Mouse (Mus musculus): ENCODE results near the gene Pdcd1lg2. TPM values are rescaled to one million over a fixed set of nuclear protein-coding genes. Genes with fewer than 3 reads are reported as not detected.
A peak's percentile ranks its signal among the peaks of the same experiment; 100 is the strongest.

The Pdcd1lg2 gene
- total and polyA plus RNA-seq, 3 experiments = 1.7 to 5.4 TPM; not detected in 1

DNA sequence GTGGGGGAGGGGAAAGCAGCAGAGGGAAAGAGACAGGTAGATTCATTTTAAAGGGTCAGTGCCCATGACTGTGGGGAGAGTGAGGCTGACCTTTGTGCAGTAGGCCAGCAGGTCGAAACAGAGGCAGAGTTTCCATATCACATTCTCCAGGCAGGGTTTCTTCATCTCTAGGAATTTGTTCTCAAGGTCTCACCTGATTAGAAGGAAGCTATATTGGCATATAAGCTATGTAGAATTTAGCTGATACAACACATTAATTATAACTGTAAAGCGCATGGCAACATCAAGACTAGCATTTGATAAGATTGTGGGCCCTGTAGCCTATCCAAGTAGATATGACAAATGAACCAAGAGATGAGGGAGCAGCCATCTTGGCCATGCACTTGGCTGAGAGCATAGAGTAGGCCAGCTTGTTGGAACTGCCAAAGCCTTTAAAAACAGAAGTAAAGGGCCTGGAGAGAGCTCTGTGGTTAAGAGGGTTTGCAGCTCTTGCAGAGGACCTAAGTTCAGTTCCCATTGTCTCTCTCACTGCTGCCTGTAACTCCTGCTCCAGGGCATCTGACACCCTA is 59.1 kb downstream of the Pdcd1lg2 start (continued):
- TF ChIP-seq MAFK (IDR thresholded peaks at IDR 0.05; ENCODE audit: borderline replicate concordance, low read depth, low read length) (peak; percentile 79), RAD21 (IDR thresholded peaks at IDR 0.05; ENCODE audit: low read depth, low read length) (no peak), ETS1 (IDR thresholded peaks at IDR 0.05; ENCODE audit: low read depth, low read length) (peak; percentile 74)

DNA sequence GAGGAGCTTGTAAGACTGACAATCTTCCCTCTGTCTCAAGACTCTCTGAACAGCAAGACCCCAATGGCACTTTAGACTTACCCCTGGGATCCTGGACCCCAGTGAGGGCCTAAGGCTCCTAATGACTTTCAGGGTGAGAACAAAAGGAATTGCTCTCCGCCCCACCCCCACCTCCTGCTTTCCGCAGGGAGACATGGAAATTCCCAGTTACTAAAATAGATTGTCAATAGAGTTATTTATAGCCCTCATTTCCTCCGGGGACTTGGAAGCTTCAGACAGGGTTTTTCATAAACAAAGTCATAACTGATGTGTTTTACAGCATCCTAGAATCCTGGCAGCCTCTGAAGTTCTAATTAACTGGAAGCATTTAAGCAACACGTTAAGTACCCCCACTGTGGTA is 59.9 kb downstream of the Pdcd1lg2 start:
- TF ChIP-seq MEF2A (IDR thresholded peaks at IDR 0.05; ENCODE audit: extremely low read depth, insufficient replicate concordance, low read depth, low read length, poor library complexity, severe bottlenecking) (0 out of 2 replicates have a peak, but pooled peaks have one; percentile 20), ELF1 (IDR thresholded peaks at IDR 0.05; ENCODE audit: low read depth, low read length) (no peak), BHLHE40 (IDR thresholded peaks at IDR 0.05; ENCODE audit: borderline replicate concordance, low read depth, low read length) (no peak), POLR2A (IDR thresholded peaks at IDR 0.05; ENCODE audit: control insufficient read depth in 1 of 2, insufficient read depth in 1 of 2, low read depth in 1 of 2, low read length in 2 of 2, poor library complexity in 1 of 2) (no peak), E2F4 (IDR thresholded peaks at IDR 0.05; ENCODE audit: borderline replicate concordance, low read depth, low read length) (0 out of 2 replicates have a peak, but pooled peaks have one; percentile 36), USF1 (IDR thresholded peaks at IDR 0.05; ENCODE audit: low read depth, low read length) (no peak), HCFC1 (IDR thresholded peaks at IDR 0.05; ENCODE audit: low read depth, low read length) (0 out of 2 replicates have a peak, but pooled peaks have one; percentile 10), ZC3H11A (IDR thresholded peaks at IDR 0.05; ENCODE audit: low read depth, low read length) (no peak), CHD2 (IDR thresholded peaks at IDR 0.05; ENCODE audit: low read length) (no peak), GATA1 (IDR thresholded peaks at IDR 0.05; ENCODE audit: low read depth, low read length) (no peak), SMC3 (IDR thresholded peaks at IDR 0.05; ENCODE audit: low read depth, low read length) (no peak), MYC (IDR thresholded peaks at IDR 0.05; ENCODE audit: low read depth, low read length) (no peak), ETS1 (IDR thresholded peaks at IDR 0.05; ENCODE audit: low read depth, low read length) (no peak), NELFE (IDR thresholded peaks at IDR 0.05; ENCODE audit: low read depth, low read length) (no peak), MYB (IDR thresholded peaks at IDR 0.05; ENCODE audit: low read depth, low read length) (no peak), MAZ (IDR thresholded peaks at IDR 0.05; ENCODE audit: low read depth, low read length) (no peak), MAX (IDR thresholded peaks at IDR 0.05; ENCODE audit: low read length) (no peak)
- H3K4me3 ChIP-seq (ENCODE audit: control insufficient read depth in 1 of 2, insufficient read depth in 1 of 2, low read depth in 2 of 2, low read length in 2 of 2) = no peak overlapping the region
- DNase-seq (ENCODE audit: low read depth, low spot score) = no peak
- no peaks in the 10 kb centered on the region for H3K27me3 ChIP-seq (ENCODE audit: control insufficient read depth in 1 of 2, insufficient read depth in 2 of 2, low read length in 2 of 2)
- H3K9me3 ChIP-seq (replicated peaks; ENCODE audit: insufficient read depth, low read length) = no peaks in the 10 kb centered on the region
- H3K36me3 ChIP-seq (ENCODE audit: control insufficient read depth in 1 of 2, insufficient read depth in 2 of 2, low read length in 2 of 2) = peaks cover 0 to 51% of the 10 kb centered on the region in 2 experiments; a peak in 2 of 4 replicates
- no peak overlapping the region for H3K9ac ChIP-seq (ENCODE audit: control insufficient read depth, low read depth, low read length, poor library complexity, severe bottlenecking)
- H3K79me2 ChIP-seq (ENCODE audit: control insufficient read depth, insufficient read depth, low read length, poor library complexity) = no peaks in the 10 kb centered on the region
- no peak overlapping the region for H3K27ac ChIP-seq (ENCODE audit: control insufficient read depth, low read depth, low read length)
- peaks cover 51 to 54% of the 10 kb centered on the region in 2 experiments for H3K4me1 ChIP-seq (ENCODE audit: control insufficient read depth in 1 of 2, insufficient read depth in 2 of 2, low read length in 2 of 2)

Measured in MEL (cell line).